Mouse (Mus musculus): ENCODE measurements around the gene Zfp366.

- TF ChIP-seq CTCF (IDR thresholded peaks at IDR 0.05; ENCODE audit: insufficient read depth, low read depth, low read length), result no peak
- no peak for TF ChIP-seq POLR2A (IDR thresholded peaks at IDR 0.05; ENCODE audit: insufficient read depth, low read depth, low read length)
These were observed 4.0 kb downstream of the Zfp366 start for GRCm38 (mm10) chr13:99188625-99189024.

Measured in olfactory bulb, adult 2 months (tissue).